Mouse (Mus musculus) A20 (cell line): ENCODE measurements around the gene Syt8.

Source experiments
- DNase-seq: peaks from one replicate; pipeline ENCODE4 v3.0.0-alpha.2; 2011; ENCODE audit warnings: low read depth, low spot score

The Syt8 gene

GRCm38 (mm10) chr7:142475641-142476040 lies 41.0 kb downstream of the Syt8 start:
- DNase-seq, result no peak

DNA sequence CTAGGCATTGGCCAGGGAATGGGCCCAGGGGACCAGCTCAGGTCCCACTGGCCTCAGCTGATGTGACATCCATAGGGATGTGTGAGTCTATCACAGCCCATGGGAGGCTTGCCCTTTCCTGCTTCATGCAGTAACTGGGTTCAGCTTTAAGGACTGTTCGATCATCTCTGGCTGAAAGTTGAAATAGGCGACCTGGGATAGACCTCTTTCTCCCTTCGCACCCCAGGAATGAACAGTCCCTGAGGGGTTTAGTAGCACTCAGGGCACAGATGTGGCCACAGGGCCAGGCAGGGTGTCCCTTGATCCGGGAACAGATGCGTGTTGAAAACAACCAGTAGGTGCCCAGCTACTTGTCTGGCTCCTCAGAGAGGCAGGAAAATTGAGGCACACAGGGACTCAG lies 41.6 kb downstream of the Syt8 start:
- DNase-seq, result no peak

DNA sequence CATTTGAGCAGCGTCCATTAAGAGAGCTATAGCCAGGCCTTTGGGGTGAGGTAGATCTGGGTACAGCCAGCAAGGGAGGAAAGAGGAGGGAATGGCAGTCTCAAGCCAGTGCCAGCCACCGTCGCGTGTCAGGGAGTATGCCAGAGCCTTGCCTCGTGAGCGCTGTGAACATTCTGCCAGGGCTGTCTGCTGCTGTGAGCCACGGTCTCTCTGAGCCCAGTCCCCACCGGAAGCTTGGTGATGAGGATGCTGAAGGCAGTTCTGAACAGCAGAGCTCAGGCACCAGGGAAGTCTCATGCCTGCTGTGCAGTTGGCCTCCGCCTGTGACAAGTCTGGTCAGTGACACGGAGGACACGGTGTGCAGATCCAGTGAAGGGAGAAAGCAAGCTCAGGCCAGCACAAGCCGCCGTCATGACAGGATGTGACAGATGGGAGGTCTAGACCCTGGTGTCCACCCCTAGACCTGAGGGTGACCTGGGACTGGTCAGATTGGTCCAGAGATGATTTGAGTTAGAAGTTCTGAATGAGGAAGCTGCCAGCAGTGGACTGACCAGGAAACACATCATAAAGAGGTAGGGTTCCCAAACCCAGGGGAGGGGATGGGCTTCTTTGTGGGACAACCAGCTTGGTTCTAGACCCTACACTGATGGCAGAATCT lies 42.3 kb downstream of the Syt8 start:
- no peak for DNase-seq

GRCm38 (mm10) chr7:142478001-142478400 lies 43.4 kb downstream of the Syt8 start:
- DNase-seq, result no peak

GRCm38 (mm10) chr7:142478574-142478973 lies 43.9 kb downstream of the Syt8 start:
- DNase-seq, result no peak

GRCm38 (mm10) chr7:142479307-142479706 lies 44.7 kb downstream of the Syt8 start:
- DNase-seq, result no peak

DNA sequence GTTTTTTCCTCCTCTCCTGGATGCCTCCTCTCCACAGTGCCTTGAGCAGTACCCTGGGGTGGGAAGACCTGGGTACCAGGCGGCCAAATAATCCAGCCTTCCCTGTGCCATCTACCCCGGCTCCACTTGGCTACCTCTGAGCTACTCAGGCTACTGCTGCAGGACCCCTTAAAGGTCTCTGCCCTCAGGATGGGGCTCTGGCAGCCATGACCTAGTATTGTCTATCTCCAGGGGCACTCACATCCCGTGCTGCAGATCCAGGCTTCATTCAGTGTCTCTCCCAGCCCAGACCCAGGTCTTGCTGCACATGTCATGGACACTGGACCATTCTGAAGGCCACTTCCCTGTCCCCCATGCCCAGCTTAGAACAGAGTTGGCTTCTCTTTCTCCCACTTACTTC lies 45.2 kb downstream of the Syt8 start:
- no peak for DNase-seq

GRCm38 (mm10) chr7:142480661-142481060 lies 46.0 kb downstream of the Syt8 start:
- no peak for DNase-seq

GRCm38 (mm10) chr7:142481186-142481567 lies 46.5 kb downstream of the Syt8 start:
- DNase-seq, result no peak

GRCm38 (mm10) chr7:142481568-142482255 lies 47.1 kb downstream of the Syt8 start:
- no peak for DNase-seq

- no peak for DNase-seq
Measured at GRCm38 (mm10) chr7:142482256-142482609, 47.6 kb downstream of the Syt8 start.

GRCm38 (mm10) chr7:142483136-142483535 lies 48.5 kb downstream of the Syt8 start:
- no peak for DNase-seq

DNA sequence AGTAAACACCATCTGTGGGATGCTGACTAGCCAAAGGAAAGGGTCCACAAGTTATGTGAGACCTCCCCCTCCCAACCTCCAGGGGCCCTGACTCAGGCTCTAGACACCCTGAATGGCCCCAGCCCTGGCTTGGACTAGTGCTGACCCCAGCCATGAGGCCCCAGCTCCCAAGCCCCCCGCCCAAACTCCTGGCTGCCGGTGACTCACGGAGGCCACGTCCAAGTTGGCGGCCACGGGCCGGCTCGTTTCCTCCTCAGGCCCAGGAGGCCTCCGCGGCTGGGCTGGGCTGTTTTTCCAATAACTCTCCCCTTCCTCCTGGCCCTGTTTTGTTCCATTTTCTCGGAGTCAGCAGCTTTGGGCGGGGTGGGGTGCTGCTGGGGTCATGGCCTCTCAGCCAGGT lies 50.1 kb downstream of the Syt8 start:
- DNase-seq, result no peak

GRCm38 (mm10) chr7:142486751-142487162 lies 52.1 kb downstream of the Syt8 start:
- no peak for DNase-seq

GRCm38 (mm10) chr7:142487341-142487859 lies 52.8 kb downstream of the Syt8 start:
- peak; percentile 30 for DNase-seq

GRCm38 (mm10) chr7:142488053-142488452 lies 53.4 kb downstream of the Syt8 start:
- DNase-seq, result no peak
